Mouse (Mus musculus) left cerebral cortex, adult 8-10 months (tissue): ENCODE results near the gene Gm7075. TPM values are rescaled to one million over a fixed set of nuclear protein-coding genes. Genes with fewer than 3 reads are reported as not detected.

Experiments used
- total RNA-seq, 4 experiments: library from RNA; stranded (reverse); gene quantifications; 2 replicates each; pipeline ENCODE4 v1.2.4; 2022

Gm7075 gene
- total RNA-seq, 4 experiments from 2014 or later, result not detected

Other genes starting within 250 kb of the Gm7075 start
- gene Mypn, start 217.8 kb downstream of the Gm7075 start, total RNA-seq, result 1 to 10 TPM; 3.5 to 4.4 (median 4.0) TPM
- 10 to 100 TPM; 46.1 to 57.5 (median 53.0) TPM for gene Herc4, start 178.0 kb downstream of the Gm7075 start, total RNA-seq
- 10 to 100 TPM; 14.2 to 16.5 (median 14.7) TPM for gene Sirt1, start 40.1 kb downstream of the Gm7075 start, total RNA-seq
- 10 to 100 TPM; 25.0 to 33.4 (median 27.9) TPM for gene Dnajc12, start 39.3 kb downstream of the Gm7075 start, total RNA-seq
- gene Ctnna3, start 8.3 kb upstream of the Gm7075 start, total RNA-seq, result 1 to 10 TPM; 3.2 to 4.6 (median 4.0) TPM